Mouse (Mus musculus) urinary bladder, postnatal 25 days (tissue): Measurements from ENCODE around the gene Gpr34.

Experiments used
- DNase-seq: peaks from one replicate; pipeline ENCODE4 v3.0.0; 2022; ENCODE audit warnings: low spot score

Gene Gpr34

GRCm38 (mm10) chrX:13673001-13673400, 41.1 kb downstream of the Gpr34 start:
- no peak for DNase-seq

GRCm38 (mm10) chrX:13681748-13682147, 49.9 kb downstream of the Gpr34 start:
- no peak for DNase-seq

- no peak for DNase-seq
Measured at GRCm38 (mm10) chrX:13686589-13686988, 54.7 kb downstream of the Gpr34 start.

- DNase-seq: no peak
Measured at GRCm38 (mm10) chrX:13688356-13688755, 56.5 kb downstream of the Gpr34 start.
